Mouse (Mus musculus): ENCODE data around the gene Dpm2.

DNA sequence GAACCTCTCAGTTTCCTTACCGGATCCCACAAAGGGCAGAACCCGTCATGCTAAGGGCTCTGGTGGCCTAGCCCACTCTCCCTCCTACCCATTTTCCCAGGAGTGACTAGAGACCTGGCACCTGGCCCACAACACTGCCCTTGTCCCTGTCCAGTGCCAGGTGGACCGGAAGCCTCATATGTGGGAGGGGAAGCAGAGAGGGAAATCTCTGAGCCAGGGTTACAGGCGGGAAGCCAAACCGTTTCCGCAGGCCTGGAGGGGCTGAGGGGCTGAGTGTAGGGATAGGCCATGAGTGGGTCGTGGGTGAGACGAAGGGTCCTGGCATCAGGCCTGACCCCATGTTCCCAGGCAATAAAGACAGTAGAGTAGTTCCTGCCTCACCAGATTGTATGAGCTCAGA, 27.8 kb downstream of the Dpm2 start:
- TF ChIP-seq TAL1 (IDR thresholded peaks at IDR 0.05; ENCODE audit: low read length) (no peak), GATA1 (IDR thresholded peaks at IDR 0.05; ENCODE audit: low read length) (no peak)
